Mouse (Mus musculus) B cell, adult 2 months (primary cell): ENCODE measurements around the gene Ccl22.

Source experiments
- DNase-seq, 2 experiments: peaks; one replicate each; pipeline ENCODE4 v3.0.0; 2022

Ccl22 gene

DNA sequence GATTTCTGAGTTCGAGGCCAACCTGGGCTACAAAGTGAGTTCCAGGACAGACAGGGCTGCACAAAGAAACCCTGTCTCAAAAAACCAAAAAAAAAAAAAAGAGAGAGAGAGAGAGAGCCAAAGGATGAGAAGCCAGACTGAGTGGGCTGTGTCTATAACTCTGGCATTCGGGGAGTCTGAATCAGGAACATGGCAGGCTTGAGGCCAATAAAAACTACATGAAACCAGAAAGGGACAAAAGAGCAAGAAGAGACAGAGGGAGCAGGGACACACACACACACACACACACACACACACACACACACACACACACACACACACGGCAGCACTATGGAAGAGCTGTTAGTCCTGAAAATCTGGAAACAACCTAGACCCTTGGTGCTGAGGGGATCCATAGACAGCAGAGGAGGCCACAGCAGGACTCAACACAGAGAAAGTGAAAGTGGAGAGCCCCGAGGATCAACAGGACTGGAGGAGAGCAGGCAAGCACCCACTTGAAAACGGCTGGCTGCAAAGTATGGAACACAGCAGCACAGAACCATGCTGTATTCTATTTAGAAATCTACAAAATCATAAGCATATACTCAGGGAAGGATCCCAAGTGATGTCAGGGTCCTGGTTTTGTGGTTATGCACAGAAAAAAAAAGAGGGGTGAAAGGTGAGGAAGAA is 9.8 kb upstream of the Ccl22 start:
- peak; percentile 35 to 37 for DNase-seq

DNA sequence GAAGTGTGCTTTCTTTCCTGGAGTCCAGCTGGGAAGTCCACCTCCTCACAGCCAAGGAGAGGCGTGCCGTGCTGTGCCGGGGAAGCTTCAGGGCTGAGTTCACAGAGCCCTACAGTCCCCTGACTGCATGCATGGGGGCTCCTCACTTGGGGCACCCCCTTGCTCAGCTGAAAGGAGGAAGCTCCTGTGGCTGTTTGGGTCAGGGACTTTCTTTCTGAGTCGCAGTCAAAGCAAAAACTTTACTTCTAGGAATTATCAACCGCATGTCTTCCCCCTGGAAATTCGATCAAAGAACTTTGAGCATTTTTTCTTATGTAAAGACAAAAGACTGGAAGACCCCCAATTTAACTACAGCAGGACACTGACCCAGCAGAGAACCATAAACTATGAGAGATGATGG is 5.6 kb upstream of the Ccl22 start:
- peak; percentile 60 to 65 for DNase-seq

DNA sequence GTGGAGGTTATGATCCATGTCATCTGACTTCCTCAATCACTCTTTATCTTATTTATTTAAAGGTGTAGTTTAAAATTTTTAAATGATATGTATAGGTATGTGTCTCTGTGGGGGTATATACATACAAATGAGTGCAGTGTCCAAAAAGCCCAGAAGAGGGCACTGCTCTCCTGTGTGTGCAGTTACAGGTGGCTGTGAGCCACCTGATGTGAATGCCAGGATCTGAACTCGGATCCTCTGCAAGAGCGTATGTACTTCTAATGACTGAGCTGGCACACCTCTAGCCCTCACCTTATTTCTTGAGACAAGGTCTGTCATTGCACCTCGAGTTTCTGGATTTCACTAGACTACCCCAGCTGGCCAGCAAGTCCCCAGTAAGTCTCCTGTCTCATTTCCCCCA is 4.8 kb upstream of the Ccl22 start:
- peak; percentile 7 to 14 for DNase-seq

DNA sequence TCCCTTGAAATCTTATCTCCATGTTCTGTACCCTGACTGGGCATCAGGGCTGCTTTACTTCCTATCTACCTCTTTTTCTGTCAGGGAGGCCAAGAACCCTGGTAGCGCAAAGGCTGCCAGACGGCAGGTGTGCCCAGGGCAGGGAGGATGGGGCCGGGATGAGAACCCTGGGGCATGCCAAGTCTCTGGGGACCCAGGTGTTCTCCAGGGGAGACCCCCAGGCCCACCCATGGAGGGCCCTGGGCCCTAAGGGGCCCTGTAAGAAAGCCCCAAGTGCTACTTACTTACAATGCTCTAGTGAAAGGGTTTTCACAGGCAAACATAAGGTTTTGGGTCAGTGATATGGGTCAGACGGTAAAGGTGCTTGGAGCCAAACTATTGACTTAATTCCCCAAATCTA is 3.7 kb upstream of the Ccl22 start:
- DNase-seq = no peak

DNA sequence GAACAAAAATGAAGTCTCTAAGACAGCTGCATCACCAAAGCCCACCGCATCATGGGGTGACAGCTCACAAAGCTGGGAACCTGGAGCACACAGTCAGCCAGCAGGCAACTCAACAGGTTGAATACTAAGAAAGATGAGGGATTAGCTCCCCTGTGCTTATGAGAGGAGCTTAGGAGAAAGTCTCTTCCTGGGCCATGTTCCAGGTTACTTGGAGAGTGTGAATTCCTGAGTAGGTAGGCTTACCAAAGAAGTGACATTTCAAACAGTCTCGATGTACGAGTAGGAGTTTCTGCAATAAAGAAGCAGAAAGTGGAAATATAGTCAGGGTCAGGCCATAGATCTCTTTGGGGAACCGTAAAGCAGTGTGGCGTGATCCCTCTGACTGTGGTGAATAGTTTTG is 906 bp upstream of the Ccl22 start:
- no peak for DNase-seq

DNA sequence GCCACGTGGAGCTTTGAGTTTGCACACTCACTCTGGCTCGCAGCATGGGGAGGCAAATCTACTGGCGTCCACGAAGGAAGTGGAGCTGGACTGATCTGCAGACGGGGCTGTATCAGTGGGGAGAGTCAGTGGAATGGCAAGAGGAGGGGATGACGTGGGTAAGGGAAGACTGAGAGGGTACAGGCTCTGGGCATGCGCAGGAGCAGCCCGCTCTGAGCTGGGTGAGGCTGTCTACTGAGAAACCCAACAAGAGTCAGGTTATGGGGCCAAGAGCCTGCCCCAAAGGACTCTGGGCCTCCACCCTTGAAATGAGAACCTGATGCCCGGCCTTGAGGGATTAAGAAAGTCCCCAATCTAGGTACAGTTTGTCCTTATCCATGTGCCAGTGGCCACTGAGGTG is 418 bp upstream of the Ccl22 start:
- DNase-seq = no peak

DNA sequence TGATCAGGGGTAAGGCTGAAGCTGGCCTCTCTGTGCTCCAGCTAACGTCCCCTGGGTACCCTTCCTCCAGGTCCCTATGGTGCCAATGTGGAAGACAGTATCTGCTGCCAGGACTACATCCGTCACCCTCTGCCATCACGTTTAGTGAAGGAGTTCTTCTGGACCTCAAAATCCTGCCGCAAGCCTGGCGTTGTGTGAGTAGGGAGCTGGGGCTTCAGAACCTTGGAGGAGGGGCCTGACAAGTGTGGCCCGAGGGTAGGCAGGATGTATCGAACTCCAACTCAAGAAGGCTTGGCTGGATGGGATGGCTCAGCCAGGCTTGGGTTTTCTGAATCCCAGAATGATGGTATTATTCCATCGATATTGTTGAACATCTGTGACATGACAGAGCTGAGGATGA is 1.4 kb downstream of the Ccl22 start:
- DNase-seq = no peak

DNA sequence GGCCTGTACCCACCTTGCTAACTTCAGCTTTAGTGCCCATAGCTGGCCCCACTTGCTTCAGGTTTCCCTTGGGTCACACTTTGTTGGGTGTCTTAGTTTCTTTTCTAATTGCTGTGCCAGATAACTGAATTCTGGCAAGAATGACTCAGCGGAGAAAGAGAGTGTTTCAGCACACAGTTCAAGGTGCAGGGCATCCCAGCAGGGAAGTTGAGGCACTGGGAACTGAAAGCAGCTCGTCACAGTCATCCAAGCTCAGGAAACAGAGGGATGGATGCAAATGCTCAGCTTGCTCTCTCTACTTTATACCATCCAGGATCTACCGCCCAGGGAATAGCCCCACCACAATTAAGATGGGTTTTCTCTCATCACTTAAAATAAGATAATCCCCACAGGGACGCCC is 3.0 kb downstream of the Ccl22 start:
- no peak for DNase-seq

DNA sequence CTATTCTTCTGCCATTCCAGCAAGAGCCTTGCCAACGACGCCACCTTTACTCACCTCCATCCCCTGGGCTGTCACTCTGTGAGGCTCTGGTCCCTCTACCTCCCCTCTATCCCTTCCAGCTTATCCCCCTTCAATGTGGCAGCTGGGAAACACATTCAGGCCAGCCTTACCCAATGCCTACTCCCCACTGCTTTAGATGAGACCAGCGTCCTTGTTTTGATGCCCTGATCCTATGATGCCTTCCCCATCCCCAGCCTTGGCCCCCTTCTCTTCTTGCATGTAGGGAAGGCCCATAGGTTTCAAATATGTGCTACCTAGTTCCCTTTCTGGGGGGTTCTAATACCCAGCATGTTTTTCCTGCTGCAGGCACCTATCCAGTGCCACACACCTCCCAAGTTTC is 4.6 kb downstream of the Ccl22 start:
- no peak for DNase-seq

DNA sequence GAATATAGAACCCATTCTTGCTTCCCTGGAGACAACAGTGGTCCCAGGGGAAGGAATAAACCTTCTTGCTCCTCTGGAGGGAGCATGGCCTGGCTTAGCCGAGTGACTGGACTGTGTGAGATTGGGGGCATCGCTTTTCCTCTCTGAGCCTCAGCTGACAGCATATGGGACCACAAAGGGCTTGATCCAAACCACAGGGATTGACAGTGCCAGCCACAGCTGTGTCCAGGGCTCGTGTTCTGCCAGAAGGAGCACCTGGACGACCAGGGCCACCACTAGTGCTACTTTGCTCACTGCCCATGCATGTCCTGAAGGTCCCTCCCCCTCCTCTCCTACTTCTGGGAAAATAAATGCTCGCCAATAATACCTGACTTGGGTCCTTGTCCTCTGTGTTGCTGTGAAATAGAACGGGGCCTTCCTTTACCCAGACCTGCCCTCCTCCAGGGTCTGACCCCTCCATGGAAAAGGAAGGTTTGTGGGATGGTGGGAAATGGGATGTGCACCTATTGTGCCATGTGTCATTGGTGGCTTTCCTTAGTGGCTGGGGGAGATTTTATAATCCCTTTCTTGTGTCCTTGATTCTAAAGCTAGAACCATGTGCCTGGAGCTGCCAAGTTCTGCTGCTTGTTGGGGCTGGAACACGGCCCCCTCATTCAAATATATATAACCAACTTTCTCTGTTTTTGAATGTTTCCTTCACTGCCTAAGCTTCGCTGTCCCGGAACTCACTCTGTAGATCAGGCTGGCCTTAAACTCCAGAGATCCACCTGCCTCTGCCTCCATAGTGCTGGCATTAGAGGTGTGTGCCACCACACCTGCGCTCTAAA is 5.8 kb downstream of the Ccl22 start:
- no peak for DNase-seq

DNA sequence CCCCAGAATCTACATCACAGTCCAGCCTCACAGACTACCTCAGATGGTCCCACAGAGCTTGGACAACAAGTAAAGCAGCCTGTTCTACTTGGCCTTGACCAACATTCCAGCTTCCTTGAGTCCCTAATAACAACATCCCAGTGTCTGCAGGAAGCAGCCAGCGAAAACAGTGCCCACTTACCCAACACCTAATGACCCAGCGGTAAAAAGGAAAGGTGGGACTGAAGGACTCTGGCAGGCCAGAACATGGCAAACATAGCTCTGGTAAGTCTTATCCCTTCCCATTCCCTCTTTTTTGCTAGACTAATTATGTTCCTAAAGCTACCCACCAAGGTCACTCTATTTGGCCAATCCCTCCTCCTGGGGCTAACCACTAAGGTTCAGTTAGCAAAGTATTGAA is 8.6 kb downstream of the Ccl22 start:
- no peak for DNase-seq

DNA sequence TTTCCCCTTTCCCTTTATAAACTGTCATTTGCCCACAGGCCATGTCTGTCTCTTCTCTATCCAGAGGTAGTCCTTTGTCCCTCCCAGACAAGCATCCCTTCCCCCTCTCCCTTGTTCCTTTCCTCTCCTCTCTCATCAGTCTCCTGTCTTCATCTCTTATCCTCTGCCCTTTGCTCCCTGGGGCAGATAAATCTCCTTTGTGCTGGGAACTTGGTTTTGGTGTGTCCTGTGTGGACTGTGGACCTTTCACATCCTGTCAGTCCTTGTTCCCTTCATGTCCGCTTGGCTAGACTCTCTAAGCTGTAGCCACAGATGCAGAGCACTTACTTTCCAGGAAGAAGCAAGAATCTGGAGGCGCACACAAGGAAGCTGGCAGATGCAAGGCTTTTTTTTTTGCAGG is 9.1 kb downstream of the Ccl22 start:
- no peak for DNase-seq

DNA sequence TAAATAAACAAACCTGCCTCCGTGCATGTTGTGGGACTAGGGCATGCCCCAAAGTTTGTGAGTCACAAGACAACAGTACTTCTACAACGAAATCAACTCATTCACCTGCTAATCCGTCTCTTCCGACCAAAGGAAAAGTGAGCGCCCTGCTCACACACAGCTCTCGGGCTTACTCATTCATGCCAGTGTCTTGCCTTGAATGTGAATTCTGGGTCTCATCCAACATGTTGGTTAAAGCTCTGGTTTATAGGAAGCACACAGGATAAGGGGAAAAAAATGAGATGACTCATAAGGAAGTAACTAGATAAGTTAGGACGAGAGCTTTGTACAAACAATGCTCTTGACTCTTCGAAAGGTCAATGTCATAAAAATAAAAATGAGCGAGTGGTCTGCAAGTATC is 21.6 kb downstream of the Ccl22 start:
- DNase-seq = no peak

DNA sequence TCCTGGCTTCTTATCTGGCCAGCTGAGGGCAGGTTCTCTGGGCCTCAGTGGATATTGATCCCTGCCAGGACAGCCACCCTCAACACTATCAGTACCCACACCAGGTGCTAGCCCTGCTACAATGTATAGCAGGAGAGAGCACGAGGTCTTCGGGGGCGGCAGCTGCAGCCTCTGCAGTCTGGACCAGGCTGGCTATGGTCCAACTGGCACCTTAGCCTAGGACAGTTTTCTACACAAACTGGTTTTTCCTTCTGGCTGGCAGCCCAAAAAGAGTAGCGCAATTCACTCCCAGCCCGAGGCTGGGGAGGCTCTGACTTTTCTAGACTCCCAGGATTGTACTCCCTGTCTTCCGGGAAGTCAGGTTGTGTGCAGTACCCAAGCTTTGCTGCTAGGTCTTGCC is 25.6 kb downstream of the Ccl22 start:
- no peak for DNase-seq

DNA sequence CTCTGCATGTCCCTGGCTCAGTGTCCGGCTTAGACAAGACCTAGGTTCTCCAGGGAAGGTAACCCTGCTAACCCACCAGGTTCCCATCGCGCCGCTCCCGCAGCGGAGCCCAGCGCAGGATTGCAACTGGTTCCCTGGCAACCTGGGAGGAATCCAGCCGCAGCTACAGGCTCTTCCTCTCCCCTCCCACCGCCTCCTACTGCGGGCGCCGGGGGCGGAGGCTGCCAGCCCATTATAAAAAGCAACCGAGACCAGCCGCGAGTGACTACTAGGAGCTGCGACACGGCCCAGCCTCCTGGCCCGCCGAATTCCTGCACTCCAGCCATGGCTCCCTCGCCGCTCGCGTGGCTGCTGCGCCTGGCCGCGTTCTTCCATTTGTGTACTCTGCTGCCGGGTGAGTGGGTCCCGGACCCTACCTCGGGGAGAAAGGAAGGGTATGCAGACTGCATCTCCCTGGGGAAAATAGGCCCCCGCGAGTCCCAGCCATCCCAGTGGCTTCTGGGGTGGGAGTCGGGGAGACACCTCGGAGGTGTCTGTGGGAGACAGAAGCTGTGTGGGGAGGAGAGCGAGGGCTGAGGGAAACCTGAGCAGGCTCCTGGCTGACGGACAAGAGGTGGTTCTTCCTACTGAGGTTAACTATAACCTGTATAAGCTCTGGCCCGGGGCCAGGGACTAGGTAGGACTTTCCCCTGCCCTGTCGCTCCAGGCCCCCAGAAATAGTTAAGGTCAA is 26.7 kb downstream of the Ccl22 start, which contains the start of gene Cx3cl1:
TSS of gene Cx3cl1 (plus strand) at position 69 of the 730 bp plus-strand sequence.
- DNase-seq = no peak

DNA sequence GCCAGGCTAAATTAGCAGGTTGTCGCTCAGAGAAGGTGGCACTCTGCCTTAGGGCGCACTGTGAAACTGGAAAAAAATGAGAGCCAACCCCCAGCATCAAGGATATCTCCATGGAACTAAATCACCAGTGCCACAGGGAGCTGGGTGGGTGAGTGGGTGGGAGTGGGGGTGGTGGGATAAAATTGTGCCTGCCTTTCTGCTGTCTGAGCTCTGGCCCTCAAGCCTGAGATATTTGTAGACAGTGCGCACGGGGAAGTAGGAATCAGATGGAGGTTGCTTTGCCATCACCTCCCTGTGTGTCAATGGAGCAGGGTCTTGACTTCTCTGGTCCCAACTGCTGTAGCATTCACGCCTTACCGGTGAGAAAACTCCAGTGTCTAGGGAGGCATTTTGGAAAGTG is 27.7 kb downstream of the Ccl22 start:
- DNase-seq = no peak

DNA sequence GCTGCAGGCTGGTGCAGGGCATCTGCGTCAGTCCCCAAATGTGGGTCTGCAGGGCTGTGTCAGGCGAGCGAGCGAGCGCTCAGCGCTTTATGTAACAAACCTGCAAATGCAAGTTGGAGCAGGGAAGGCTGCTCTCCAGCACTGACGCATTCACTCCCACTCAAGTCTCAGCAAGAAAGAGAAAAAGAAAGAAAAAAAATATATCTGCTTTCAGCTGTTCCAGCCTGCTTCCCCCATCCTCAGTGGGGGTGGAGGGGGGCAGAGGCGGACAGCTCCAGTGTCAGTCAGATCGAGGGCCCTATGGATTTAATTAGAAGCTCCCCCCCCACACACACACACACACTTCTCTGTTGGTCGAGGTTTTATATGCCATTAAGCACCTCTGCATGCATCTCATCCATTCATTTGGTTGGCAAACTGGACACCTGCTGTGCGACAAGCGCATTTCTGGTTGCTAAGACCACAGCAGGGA is 28.3 kb downstream of the Ccl22 start:
- no peak for DNase-seq

DNA sequence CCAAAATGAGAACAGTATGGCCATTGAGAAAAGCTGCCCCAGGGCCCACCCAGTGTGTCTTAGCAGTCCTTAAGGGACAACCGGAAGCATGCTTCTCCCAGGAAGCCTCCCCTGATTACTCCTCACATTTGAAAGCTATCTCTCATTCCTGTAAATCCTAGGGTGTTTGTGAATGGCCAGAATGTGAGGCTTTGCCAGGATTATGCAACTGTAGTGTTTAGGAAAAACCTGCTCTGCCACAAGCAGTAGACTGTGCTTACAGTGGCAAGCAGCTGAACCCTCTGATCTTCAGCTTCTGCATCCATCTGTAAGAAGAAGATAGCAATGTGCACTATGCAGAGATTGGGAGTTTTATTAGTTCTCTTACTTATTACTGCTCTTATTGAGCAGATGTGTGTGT is 29.2 kb downstream of the Ccl22 start:
- DNase-seq = no peak

DNA sequence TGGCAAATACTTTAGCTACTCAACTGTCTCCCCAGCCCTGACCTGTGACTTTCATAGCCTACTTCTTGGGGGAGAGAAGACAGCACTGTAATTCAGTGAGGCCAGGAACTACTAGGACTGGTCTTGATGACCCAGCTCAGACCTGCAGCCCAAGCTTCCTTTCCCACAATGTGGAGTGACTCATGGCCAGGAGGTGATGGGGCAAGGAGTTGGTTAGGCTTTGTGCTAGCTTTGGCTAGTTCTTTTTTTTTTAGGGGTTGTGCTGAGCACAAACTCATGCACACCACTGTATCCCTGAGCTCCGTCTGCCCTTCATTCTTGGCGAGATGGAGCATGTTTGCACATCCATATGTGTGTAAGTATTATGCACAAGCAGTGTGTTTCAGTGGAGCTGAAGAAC is 31.0 kb downstream of the Ccl22 start:
- DNase-seq = no peak

DNA sequence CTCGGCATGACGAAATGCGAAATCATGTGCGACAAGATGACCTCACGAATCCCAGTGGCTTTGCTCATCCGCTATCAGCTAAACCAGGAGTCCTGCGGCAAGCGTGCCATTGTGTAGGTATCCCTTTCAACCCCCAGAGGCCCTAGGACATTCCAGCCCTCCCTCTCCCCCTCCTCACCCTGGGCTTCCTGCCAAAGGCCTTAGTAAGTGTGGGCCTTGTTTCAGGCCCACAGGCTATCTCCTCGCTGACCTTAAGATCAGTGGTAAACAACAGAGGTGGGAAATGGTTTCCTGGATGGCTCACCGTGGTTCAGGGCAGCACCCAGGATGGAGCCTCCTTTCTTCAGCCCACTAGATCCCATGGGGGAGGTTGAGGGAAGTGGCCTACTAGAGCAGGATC is 32.6 kb downstream of the Ccl22 start:
- DNase-seq = no peak

DNA sequence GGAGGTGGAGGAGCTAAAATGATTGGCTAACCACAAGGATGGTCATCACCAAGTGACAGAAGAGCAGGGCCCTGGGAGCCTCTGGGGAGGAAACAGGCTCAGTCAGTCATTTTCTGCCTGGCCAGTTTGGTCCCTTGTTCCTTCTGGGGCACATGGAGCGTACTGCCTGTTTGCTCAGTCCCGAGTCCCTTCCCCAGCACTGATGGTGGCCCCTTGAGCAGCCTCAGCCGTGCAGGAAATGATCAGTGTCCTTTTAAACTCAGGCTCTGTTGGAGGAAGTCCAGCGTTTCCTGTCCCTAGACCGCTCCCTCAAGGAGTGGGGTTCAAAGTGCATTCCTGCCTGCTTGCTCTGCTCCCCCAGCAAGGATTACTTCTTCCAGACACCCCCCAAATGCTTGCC is 33.1 kb downstream of the Ccl22 start:
- DNase-seq = peak in 1 of 2 experiments; percentile 13

DNA sequence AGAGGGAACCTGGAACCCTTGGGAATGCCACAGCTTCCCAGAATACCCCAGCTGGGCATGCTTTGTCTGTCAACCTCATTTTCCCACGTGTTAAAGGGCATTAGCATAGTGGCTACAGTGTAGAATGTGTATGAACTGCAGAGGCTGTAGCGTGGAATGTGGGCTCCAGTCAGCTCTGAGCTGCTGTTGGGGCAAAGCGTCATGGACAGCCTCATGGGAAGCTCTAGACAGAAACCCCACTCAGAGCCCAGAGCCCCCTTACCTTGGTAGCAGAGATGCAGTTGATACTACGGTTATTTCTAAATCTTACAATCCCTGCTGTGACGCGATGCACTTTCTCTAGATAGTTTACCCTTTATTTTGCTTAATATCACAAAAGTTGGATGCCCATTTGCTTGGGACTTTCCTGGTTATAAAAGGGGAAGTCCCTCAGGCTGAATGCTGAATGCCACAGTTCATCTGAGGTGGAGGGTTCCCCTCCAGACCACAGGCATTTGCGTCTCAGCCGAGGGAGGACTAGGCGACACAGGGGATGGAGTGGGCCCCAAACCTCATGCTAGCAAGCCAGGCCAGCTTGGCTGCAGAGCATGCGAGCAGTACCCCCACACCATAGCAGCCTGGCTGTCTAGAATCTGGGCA is 33.6 kb downstream of the Ccl22 start:
- peak; percentile 32 to 37 for DNase-seq
